16 mouse cellular contexts compared by ENCODE assay signal in the genomic region with DNA sequence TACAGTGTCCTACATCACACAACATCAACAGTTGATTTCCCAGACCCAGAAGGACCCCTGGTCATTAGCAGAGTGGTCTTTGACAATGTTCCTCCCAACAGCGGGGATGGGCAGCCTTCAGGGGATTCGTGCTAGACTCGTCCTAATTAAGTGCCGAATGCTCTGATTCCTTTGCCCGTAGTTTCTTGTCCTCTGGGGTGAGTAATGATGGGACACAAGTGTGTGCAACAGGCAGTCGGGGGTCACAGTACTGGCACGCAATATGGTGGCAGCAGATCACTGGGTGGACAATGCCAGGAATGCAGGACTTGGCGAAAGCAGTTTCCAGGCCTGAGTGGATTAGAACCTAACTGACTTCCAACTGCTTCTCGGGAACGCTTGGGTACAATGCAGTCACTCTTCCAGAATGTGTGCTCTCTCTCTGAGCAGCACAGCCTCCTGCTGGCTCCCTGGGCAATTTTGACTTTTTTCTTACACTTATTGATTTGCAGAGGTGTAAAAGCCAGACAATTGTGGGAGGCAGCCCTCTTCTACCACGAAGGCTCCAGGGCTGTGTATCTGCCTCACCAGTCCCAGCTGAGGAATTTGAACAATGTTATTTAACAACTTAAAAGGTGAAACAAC. TPM values are rescaled to one million over a fixed set of nuclear protein-coding genes. Genes with fewer than 3 reads are reported as not detected.
A peak's percentile ranks its signal among the peaks of the same experiment; 100 is the strongest.
DNase-seq lines count a peak whose midpoint lies in the region; ATAC-seq and TF ChIP-seq lines count a peak whose summit lies in the region.
"Had no signal": no experiment of that assay in that cellular context is flagged by ENCODE, and none has a peak within 500 bp of the region (broad histone marks: within the 10 kb centered on the region; RNA-seq: fewer than 3 reads in every experiment).

No protein-coding gene starts in this region.

- TF ChIP-seq CTCF in testis, adult 2 months (IDR thresholded peaks at IDR 0.05; ENCODE audit: control insufficient read depth, insufficient read depth, insufficient replicate concordance, low read depth, low read length): no peak
- TF ChIP-seq CTCF in lung, postnatal 0 days (IDR thresholded peaks at IDR 0.05): no peak

- DNase-seq in forebrain, embryonic 10.5 days (ENCODE audit: extremely low spot score, low spot score): no peak
- DNase-seq in forebrain, embryonic 14.5 days (ENCODE audit: low spot score): no peak
- DNase-seq in hindbrain, embryonic 14.5 days (ENCODE audit: low spot score): no peak
- DNase-seq in testis, postnatal 14 days (ENCODE audit: low spot score): no peak
- DNase-seq in lung, postnatal 0 days (ENCODE audit: low spot score): no peak

- H3K9ac ChIP-seq in forebrain, embryonic 14.5 days (ENCODE audit: low read length): no peak overlapping the region
- H3K9ac ChIP-seq in hindbrain, embryonic 14.5 days: 0 out of 2 replicates have a peak overlapping the region, but pooled peaks have one; percentile 47
- H3K9ac ChIP-seq in hindbrain, embryonic 16.5 days (ENCODE audit: low read depth, low read length): no peak overlapping the region
- H3K9ac ChIP-seq in lung, postnatal 0 days (replicated peaks; ENCODE audit: low read depth): no peak overlapping the region
- H3K9ac ChIP-seq: embryonic facial prominence, embryonic 12.5 days; intestine, embryonic 15.5 days; liver, embryonic 13.5 days had no signal

- H3K27me3 ChIP-seq in forebrain, embryonic 10.5 days (ENCODE audit: poor library complexity, severe bottlenecking): peaks cover 10% of the 10 kb centered on the region
- H3K27me3 ChIP-seq in forebrain, embryonic 14.5 days (replicated peaks; ENCODE audit: control insufficient read depth, insufficient read depth, low read length): no peaks in the 10 kb centered on the region
- no peaks in the 10 kb centered on the region for H3K27me3 ChIP-seq in hindbrain, embryonic 14.5 days (ENCODE audit: control insufficient read depth, insufficient read depth, low read length)
- peaks cover 2% of the 10 kb centered on the region; the same call in 1 of the 2 replicates for H3K27me3 ChIP-seq in hindbrain, embryonic 16.5 days (replicated peaks; ENCODE audit: control insufficient read depth, insufficient read depth, low read length)
- H3K27me3 ChIP-seq in testis, adult 2 months (ENCODE audit: control insufficient read depth, insufficient read depth, low read length): no peaks in the 10 kb centered on the region
- no peaks in the 10 kb centered on the region for H3K27me3 ChIP-seq in lung, postnatal 0 days (replicated peaks; ENCODE audit: insufficient read depth, low read length)
- H3K27me3 ChIP-seq: embryonic facial prominence, embryonic 12.5 days; intestine, embryonic 15.5 days had no signal

- H3K9me3 ChIP-seq in forebrain, embryonic 10.5 days: no peaks in the 10 kb centered on the region
- no peaks in the 10 kb centered on the region for H3K9me3 ChIP-seq in forebrain, embryonic 14.5 days (replicated peaks; ENCODE audit: control insufficient read depth, low read length)
- no peaks in the 10 kb centered on the region for H3K9me3 ChIP-seq in hindbrain, embryonic 14.5 days (ENCODE audit: control insufficient read depth, low read length)
- no peaks in the 10 kb centered on the region for H3K9me3 ChIP-seq in hindbrain, embryonic 16.5 days (ENCODE audit: control insufficient read depth, low read length)
- no peaks in the 10 kb centered on the region for H3K9me3 ChIP-seq in lung, postnatal 0 days (ENCODE audit: low read length)
- H3K9me3 ChIP-seq: embryonic facial prominence, embryonic 12.5 days; G1E; heart, embryonic 15.5 days; intestine, embryonic 15.5 days; limb, embryonic 13.5 days; liver, embryonic 13.5 days had no signal

- H3K4me1 ChIP-seq in forebrain, embryonic 10.5 days: peaks cover 25% of the 10 kb centered on the region
- 0 out of 2 replicates have a peak, but pooled peaks cover 5% of the 10 kb centered on the region for H3K4me1 ChIP-seq in forebrain, embryonic 14.5 days (ENCODE audit: control insufficient read depth, insufficient read depth, low read length)
- H3K4me1 ChIP-seq in hindbrain, embryonic 14.5 days (replicated peaks; ENCODE audit: control insufficient read depth, insufficient read depth, low read length): peaks cover 8% of the 10 kb centered on the region; the same call in 1 of the 2 replicates
- H3K4me1 ChIP-seq in hindbrain, embryonic 16.5 days (ENCODE audit: control insufficient read depth, insufficient read depth, low read depth, low read length): peaks cover 13% of the 10 kb centered on the region; the same call in 1 of the 2 replicates
- peaks cover 19% of the 10 kb centered on the region for H3K4me1 ChIP-seq in testis, adult 2 months (ENCODE audit: control insufficient read depth, insufficient read depth, low read length)
- no peaks in the 10 kb centered on the region for H3K4me1 ChIP-seq in lung, postnatal 0 days (ENCODE audit: insufficient read depth, low read depth, low read length)
- H3K4me1 ChIP-seq: intestine, embryonic 15.5 days had no signal

- no peak for ATAC-seq in forebrain, embryonic 14.5 days
- no peak for ATAC-seq in hindbrain, embryonic 14.5 days (ENCODE audit: low FRiP score)
- no peak for ATAC-seq in hindbrain, embryonic 16.5 days
- no peak for ATAC-seq in lung, postnatal 0 days
- no peak for ATAC-seq in megakaryocyte-erythroid progenitor cell, adult 5-6 weeks (replicated peaks; ENCODE audit: low FRiP score, low TSS enrichment, poor library complexity, severe bottlenecking)

- no peak overlapping the region for H3K4me2 ChIP-seq in forebrain, embryonic 14.5 days (ENCODE audit: low read length)
- no peak overlapping the region for H3K4me2 ChIP-seq in hindbrain, embryonic 14.5 days (replicated peaks)
- H3K4me2 ChIP-seq in hindbrain, embryonic 16.5 days (ENCODE audit: low read length): no peak overlapping the region
- H3K4me2 ChIP-seq in lung, postnatal 0 days (replicated peaks; ENCODE audit: low read depth, low read length): no peak overlapping the region

- TF ChIP-seq EP300 in lung, postnatal 0 days (IDR thresholded peaks at IDR 0.05): no peak

- no peak overlapping the region for H3K4me3 ChIP-seq in forebrain, embryonic 10.5 days
- no peak overlapping the region for H3K4me3 ChIP-seq in forebrain, embryonic 14.5 days (ENCODE audit: low read depth, low read length)
- H3K4me3 ChIP-seq in hindbrain, embryonic 14.5 days (replicated peaks; ENCODE audit: low read length): no peak overlapping the region
- H3K4me3 ChIP-seq in hindbrain, embryonic 16.5 days (ENCODE audit: low read length): no peak overlapping the region
- H3K4me3 ChIP-seq in testis, adult 2 months (ENCODE audit: control insufficient read depth, low read depth, low read length): peak overlapping the region; percentile 28; the same call in 1 of the 2 replicates
- no peak overlapping the region for H3K4me3 ChIP-seq in lung, postnatal 0 days (ENCODE audit: low read depth, low read length)
- H3K4me3 ChIP-seq: erythroblast, embryonic 14.5 days had no signal

- TF ChIP-seq POLR2A in testis, adult 2 months (IDR thresholded peaks at IDR 0.05; ENCODE audit: control insufficient read depth, low read depth, low read length): no peak

- WGBS in forebrain, embryonic 10.5 days: 85% methylated on average over 11 of the region's 11 CpGs
- WGBS in forebrain, embryonic 14.5 days: 77% methylated on average over 11 of the region's 11 CpGs
- WGBS in hindbrain, embryonic 14.5 days: 73% methylated on average over 11 of the region's 11 CpGs
- 64% methylated on average over 11 of the region's 11 CpGs for WGBS in hindbrain, embryonic 16.5 days
- 82% methylated on average over 11 of the region's 11 CpGs for WGBS in lung, postnatal 0 days

- H3K27ac ChIP-seq in forebrain, embryonic 10.5 days: 0 out of 2 replicates have a peak overlapping the region, but pooled peaks have one; percentile 20
- H3K27ac ChIP-seq in forebrain, embryonic 14.5 days (ENCODE audit: low read depth, low read length): no peak overlapping the region; the same call in 1 of the 2 replicates
- H3K27ac ChIP-seq in hindbrain, embryonic 14.5 days: peak overlapping the region; percentile 51; the same call in 1 of the 2 replicates
- no peak overlapping the region for H3K27ac ChIP-seq in hindbrain, embryonic 16.5 days (ENCODE audit: low read depth, low read length)
- peak overlapping the region; percentile 36 for H3K27ac ChIP-seq in testis, adult 2 months (ENCODE audit: control insufficient read depth, insufficient read depth, low read depth, low read length)
- H3K27ac ChIP-seq in lung, postnatal 0 days (ENCODE audit: low read length): no peak overlapping the region
- H3K27ac ChIP-seq: embryonic facial prominence, embryonic 12.5 days; heart, embryonic 15.5 days; intestine, embryonic 15.5 days; limb, embryonic 13.5 days; liver, embryonic 13.5 days; macrophage had no signal

- no peaks in the 10 kb centered on the region for H3K36me3 ChIP-seq in forebrain, embryonic 10.5 days (replicated peaks)
- H3K36me3 ChIP-seq in forebrain, embryonic 14.5 days (ENCODE audit: control insufficient read depth, insufficient read depth, low read length): no peaks in the 10 kb centered on the region
- H3K36me3 ChIP-seq in hindbrain, embryonic 14.5 days (replicated peaks; ENCODE audit: control insufficient read depth, insufficient read depth): no peaks in the 10 kb centered on the region
- no peaks in the 10 kb centered on the region for H3K36me3 ChIP-seq in hindbrain, embryonic 16.5 days (ENCODE audit: control insufficient read depth, insufficient read depth, low read length)
- H3K36me3 ChIP-seq in testis, adult 2 months (ENCODE audit: control insufficient read depth, insufficient read depth, low read length): no peaks in the 10 kb centered on the region
- no peaks in the 10 kb centered on the region for H3K36me3 ChIP-seq in lung, postnatal 0 days (ENCODE audit: insufficient read depth, low read length)
- H3K36me3 ChIP-seq: embryonic facial prominence, embryonic 12.5 days; G1E; heart, embryonic 15.5 days; intestine, embryonic 15.5 days; limb, embryonic 13.5 days; liver, embryonic 13.5 days had no signal

RNA-seq across cellular contexts. Expression of a gene that starts 59.9 kb away (rescaled TPM):
- 39.0 and 41.5 TPM in 2 replicates for polyA plus RNA-seq in forebrain, embryonic 10.5 days (2016; fragmentation: Nextera tagmentation; extraction: Ambion mirVana)
- polyA plus RNA-seq in forebrain, embryonic 14.5 days (2014; fragmentation: Nextera tagmentation; extraction: Ambion mirVana): 20.8 and 22.9 TPM in 2 replicates
- 16.8 and 20.5 TPM in 2 replicates for polyA plus RNA-seq in hindbrain, embryonic 14.5 days (2014; fragmentation: Nextera tagmentation; extraction: Ambion mirVana)
- 17.9 and 18.8 TPM in 2 replicates for polyA plus RNA-seq in hindbrain, embryonic 16.5 days (2015; fragmentation: Nextera tagmentation; extraction: Ambion mirVana)
- 91.9 and 94.7 TPM in 2 replicates for polyA plus RNA-seq in testis, adult 2 months (2012; rRNA removed)
- polyA plus RNA-seq in lung, postnatal 0 days (2015; fragmentation: Nextera tagmentation; extraction: Ambion mirVana): 21.8 and 25.0 TPM in 2 replicates
- total RNA-seq in megakaryocyte-erythroid progenitor cell, adult 5-6 weeks (2014; fragmentation: Nextera tagmentation): 45.3 and 50.0 TPM in 2 replicates
- 69.2 and 73.8 TPM in 2 replicates for total RNA-seq in megakaryocyte-erythroid progenitor cell, adult 5-6 weeks (2017)

Comparison
In these comparisons a context has a peak if more than half of its experiments do, and no peak if none do; other contexts are left out.
1. H3K27ac ChIP-seq: peak in forebrain, embryonic 10.5 days (single experiment), hindbrain, embryonic 14.5 days (single experiment) and testis, adult 2 months (single experiment); none in forebrain, embryonic 14.5 days (single experiment), hindbrain, embryonic 16.5 days (single experiment) and lung, postnatal 0 days (single experiment).